Mouse (Mus musculus) heart, adult 9 months (tissue): ENCODE results near the gene Tle6.

Experiments
- DNase-seq, 2 experiments: peaks; one replicate each; pipeline ENCODE4 v3.0.0; 2022; ENCODE audit warnings: low spot score in 2 of 2

Gene Tle6

GRCm38 (mm10) chr10:81623441-81623840 lies 22.6 kb upstream of the Tle6 start:
- no peak for DNase-seq

DNA sequence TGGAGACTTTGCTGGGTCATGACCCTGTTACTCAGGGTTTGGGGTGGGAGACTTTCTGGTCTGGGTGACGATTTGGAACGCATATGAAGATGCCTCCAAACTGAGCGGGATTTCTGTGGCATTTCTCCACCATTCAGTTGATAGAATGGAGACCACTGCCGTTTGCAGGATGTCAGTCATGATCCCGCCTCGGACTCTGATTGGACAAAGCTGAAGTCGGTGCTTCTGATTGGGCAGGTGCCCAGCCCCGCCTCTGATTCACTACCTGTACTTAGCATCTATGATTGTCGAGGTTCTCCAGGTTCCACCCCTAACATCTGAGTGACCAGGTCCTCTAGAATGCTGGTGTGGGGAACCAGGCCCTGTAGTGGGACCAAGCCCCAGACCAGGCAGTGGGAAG lies 19.9 kb upstream of the Tle6 start:
- no peak for DNase-seq

DNA sequence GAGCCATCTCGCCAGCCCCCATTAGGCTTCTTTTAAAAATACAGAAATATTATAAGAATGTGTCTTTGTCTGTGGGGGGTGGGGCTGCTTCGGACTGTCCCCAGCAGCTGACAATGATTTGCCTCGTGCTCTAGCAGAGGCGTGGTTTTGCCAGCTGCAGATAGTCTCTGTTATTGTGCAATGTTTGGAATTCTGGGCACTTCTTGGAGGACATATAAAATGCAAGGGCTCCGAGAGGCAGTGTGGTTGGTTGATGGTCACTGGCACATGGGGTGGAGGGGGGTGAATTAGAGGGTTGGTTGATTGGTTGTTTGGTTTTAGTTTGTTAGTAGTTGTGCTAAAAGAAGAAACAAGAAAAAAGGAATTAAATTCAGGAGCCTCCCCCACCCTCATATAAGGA lies 19.1 kb upstream of the Tle6 start:
- DNase-seq = no peak

GRCm38 (mm10) chr10:81615486-81615885 lies 14.6 kb upstream of the Tle6 start:
- no peak for DNase-seq

DNA sequence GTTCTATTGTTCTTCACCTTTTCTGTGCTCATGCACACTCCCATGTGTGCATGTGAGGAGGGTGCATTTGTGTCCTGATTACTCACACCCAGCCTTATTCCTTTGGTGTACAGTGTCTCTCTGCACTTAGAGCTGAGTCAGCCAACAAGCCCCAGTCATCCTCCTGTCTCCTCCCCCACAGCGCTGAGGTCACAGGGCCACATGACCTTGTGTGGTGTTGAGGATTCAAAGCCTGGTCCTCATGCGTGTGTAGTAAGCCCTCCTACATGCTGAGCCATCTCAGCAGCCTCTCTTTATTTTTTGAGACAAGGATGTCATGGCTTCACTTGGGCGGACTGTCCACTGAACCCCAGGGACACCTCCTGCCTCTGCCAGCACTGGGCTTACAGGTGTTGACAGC lies 11.9 kb upstream of the Tle6 start:
- DNase-seq = no peak

DNA sequence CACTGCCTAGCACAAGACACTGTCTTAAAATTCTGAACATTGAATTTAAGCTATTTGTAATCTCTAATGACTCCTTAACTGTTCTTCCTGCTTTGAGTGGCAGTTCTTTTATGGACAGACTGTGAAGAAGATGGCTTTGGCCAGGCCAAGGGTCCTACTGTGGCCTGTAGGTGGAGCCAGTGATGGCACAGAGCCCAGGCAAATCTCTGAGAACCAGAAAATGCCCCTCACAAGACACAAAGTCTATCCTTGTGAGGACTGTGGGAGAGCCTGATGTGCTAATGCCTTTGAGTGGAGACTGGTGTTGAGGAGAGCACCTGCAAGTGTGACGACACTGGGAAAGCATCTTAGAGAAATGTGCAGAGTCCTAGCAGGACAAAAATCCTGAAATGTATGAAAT lies 7.4 kb upstream of the Tle6 start:
- DNase-seq = no peak

- DNase-seq = peak; percentile 98 to 99
Observed at GRCm38 (mm10) chr10:81605974-81606751, 5.3 kb upstream of the Tle6 start, which contains the start of gene BC025920. TSS of gene BC025920 (plus strand) at chr10:81606270.

GRCm38 (mm10) chr10:81605666-81605973 lies 4.7 kb upstream of the Tle6 start:
- no peak for DNase-seq

DNA sequence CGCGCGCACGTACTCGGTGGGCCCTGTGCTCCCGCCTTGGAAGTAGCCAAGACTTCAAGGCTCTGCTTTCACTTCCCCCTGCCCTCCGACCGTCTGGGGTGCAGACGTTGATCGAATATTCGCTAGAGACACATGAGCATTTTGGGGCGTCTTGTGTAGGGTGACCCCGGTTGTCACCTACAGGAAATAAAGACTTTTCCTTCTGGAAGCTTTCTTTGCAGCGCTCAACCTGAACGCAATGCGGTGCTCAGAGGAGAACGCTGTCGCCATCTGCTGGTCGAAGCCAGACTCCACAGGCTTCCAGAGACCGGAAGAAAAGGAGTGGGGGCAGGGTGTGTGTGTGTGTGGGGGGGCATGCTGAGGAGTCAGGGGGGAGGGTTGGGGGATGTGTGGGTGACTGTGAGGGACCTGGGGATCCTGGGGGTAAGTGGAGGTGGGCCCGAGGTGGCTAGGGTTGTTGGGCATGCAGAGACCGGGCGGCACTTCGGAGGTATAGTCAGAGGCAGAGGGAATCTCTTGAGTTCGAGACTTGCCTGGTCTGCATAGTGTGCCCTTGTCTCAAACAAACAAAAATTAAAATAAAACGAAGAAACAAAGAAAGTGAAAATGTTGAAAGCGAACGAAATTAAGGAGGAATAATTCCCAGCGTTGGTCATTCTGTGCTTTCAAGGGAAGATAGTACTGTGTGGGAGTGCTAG lies 4.2 kb upstream of the Tle6 start:
- peak; percentile 73 to 88 for DNase-seq

- DNase-seq = no peak
Observed at GRCm38 (mm10) chr10:81604019-81604967, 3.4 kb upstream of the Tle6 start.

DNA sequence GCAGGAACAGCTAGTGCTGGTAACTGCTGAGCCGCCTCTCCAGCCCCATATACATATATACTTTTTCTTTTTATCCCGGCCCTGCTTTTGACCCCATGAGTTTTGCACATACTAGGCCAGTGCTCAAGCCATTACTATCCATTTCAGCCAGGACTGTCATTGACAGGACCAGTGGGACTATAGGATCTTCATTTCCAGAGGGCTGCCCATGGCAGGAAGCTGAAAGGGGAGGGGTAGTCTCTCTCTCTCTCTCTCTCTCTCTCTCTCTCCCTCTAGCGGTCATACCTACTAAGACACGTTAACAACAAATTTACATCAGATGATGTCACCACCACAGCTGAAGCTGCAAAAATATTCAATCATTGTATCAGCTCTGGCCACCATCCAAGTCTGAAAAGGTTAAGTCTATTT lies 1.9 kb upstream of the Tle6 start:
- DNase-seq = peak; percentile 24 to 40

GRCm38 (mm10) chr10:81601396-81601905 lies 578 bp upstream of the Tle6 start:
- no peak for DNase-seq

DNA sequence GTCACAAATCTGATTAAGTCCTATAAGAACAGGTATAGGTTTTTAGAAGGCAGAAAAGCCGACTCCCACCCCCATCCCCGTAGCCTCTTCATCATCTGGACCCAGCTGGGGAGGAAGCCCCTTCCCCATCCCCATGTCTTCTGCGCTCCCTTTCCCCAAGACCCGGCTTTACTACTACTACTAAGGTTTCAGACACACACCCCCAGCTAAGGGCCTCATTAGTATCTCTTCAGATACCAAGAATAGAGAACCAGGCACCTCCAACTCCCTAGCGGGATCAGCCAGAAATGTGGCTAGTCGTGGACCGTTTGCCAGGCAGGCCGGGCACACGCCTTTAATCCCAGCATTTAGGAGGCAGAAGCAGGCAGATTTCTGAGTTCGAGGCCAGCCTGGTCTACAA lies 777 bp downstream of the Tle6 start:
- DNase-seq = no peak

- DNase-seq = no peak
Observed at GRCm38 (mm10) chr10:81599630-81600029, 1.2 kb downstream of the Tle6 start.

- no peak for DNase-seq
Observed at GRCm38 (mm10) chr10:81598871-81599270, 2.0 kb downstream of the Tle6 start.

- no peak for DNase-seq
Observed at GRCm38 (mm10) chr10:81598342-81598741, 2.5 kb downstream of the Tle6 start.

DNA sequence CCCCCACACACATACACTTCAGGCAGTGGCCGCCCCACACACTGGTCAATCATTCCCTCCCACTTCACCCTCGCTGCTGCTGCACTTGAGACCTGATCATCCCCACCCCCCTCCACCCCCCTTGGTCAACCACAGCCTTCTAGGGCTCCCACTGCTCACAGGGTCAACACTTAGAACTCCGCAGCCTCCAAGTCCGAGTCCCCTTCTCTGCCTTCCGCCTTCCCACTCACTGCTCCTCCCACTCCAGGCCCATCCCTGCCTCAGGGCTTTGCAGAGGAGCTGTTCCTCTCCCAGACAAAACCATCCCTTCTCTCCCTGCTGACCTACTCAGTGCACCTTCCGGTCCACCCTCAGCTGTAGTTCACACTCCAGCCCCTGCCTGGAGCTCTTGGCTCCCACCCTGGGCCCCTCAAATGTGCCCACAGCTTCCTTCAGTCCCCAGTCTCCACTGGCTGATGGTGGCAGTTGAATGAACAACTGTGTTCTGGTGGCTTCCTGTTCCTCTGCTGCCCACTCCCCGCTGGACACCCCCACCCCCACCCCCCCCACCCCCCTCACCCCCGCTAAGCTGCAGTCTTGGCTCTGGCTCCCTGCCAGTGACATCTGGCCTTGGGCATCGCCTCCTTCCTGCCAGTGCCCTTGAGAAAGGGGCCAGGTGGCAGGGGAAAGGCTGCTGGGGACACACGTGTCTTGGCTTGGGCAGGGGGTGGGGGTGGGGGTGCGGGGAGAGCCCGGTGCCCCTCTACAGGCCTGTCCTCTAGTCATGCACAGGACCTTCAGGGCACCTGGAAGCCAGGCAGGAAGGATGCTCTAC lies 3.5 kb downstream of the Tle6 start:
- DNase-seq = peak; percentile 54 to 63

- DNase-seq = peak in 1 of 2 experiments; percentile 63
Observed at GRCm38 (mm10) chr10:81596611-81597010, 4.3 kb downstream of the Tle6 start.

DNA sequence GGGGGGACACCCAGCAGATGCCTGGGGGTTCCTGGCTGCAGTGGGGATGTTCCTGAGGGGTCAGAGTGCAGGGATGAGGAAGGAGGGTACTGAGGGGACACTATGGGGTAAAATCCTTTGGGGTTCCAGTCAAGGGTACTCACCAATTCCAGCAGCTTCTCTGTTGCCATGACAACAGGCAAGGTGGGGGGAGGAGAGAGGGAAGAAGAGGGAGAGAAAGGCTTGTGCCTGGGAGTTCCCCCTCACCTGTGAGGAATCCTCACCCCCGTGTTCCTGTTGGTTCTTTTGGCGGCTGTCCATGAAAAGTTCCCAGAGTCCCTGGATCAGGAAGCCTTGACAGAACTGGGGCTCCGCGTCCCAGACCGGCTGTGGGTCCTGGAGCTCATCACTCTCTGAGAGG lies 5.3 kb downstream of the Tle6 start:
- DNase-seq = no peak

DNA sequence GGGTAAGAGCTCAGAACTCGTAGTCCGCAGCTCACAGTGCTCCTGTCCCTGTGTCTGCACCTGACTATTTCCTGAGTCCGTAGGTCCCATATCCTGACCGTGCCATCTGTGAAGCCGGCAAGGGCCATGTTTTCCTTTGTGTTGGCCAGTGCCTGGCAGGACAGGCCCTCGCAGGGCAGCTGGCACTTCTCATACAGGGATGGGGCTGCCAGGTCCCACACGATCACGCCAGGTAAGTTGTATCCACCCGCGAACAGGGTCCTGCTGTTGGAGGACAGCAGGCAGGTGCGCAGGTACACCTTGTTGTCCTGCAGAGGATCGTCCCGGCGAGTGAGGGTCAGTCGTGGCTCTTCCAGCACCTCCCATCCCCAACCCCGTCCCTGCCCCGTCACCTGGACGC lies 6.9 kb downstream of the Tle6 start:
- no peak for DNase-seq

DNA sequence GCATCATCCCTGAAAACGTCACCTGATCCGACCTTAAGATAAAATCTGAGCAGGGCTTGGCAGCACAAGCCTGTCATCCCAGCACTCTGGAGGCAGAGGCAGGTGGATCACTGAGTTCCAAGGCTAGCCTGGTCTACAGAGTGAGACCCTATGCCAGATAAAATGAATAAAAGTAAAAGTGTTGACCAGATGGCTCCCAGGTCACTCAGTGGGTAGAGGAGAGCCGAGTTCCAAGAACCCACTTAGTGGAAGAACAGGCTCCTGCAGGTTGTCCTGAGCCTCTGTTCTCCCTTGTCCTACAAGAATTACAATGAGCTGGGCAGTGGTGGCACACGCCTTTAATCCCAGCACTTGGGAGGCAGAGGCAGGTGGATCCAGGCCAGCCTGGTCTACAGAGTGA lies 7.7 kb downstream of the Tle6 start:
- DNase-seq = no peak
